Mouse (Mus musculus): ENCODE data around the gene Brd7. TPM values are rescaled to one million over a fixed set of nuclear protein-coding genes. Genes with fewer than 3 reads are reported as not detected.

Brd7 gene
- polyA plus RNA-seq, 1 experiment from 2014 or later = 61.3 TPM

GRCm38 (mm10) chr8:88305814-88306213 is 56.2 kb downstream of the Brd7 start:
- no peak overlapping the region for H3K4me2 ChIP-seq
- ATAC-seq (ENCODE audit: insufficient read depth, low FRiP score, low read depth) = no peak
- no peak overlapping the region for H3K4me3 ChIP-seq (replicated peaks)
- no peaks in the 10 kb centered on the region for H3K9me3 ChIP-seq
- WGBS = 83% methylated on average over 4 of the region's 4 CpGs
- no peak overlapping the region for H3K27ac ChIP-seq
- H3K4me1 ChIP-seq = peaks cover 2% of the 10 kb centered on the region; the same call in 1 of the 2 replicates
- H3K9ac ChIP-seq = no peak overlapping the region
- no peaks in the 10 kb centered on the region for H3K27me3 ChIP-seq (replicated peaks)
- H3K36me3 ChIP-seq = no peaks in the 10 kb centered on the region

GRCm38 (mm10) chr8:88301589-88302437 is 60.2 kb downstream of the Brd7 start:
- 69% methylated on average over 15 of the region's 15 CpGs for WGBS
- no peak for ATAC-seq (ENCODE audit: insufficient read depth, low FRiP score, low read depth)

GRCm38 (mm10) chr8:88299907-88300603 is 61.9 kb downstream of the Brd7 start:
- Histone ChIP-seq H3K27ac (no peak overlapping the region), H3K4me1 (peaks cover 5% of the 10 kb centered on the region; the same call in 1 of the 2 replicates), H3K36me3 (no peaks in the 10 kb centered on the region), H3K4me2 (no peak overlapping the region; the same call in 1 of the 2 replicates), H3K9me3 (no peaks in the 10 kb centered on the region), H3K4me3 (replicated peaks) (no peak overlapping the region), H3K9ac (no peak overlapping the region), H3K27me3 (replicated peaks) (no peaks in the 10 kb centered on the region)
- peak; percentile 82; the same call in 1 of the 2 replicates for ATAC-seq (ENCODE audit: insufficient read depth, low FRiP score, low read depth)
- WGBS = 56% methylated on average over 10 of the region's 10 CpGs

More at GRCm38 (mm10) chr8:88301589-88302437, 60.2 kb downstream of the Brd7 start:
- Histone ChIP-seq H3K9ac (no peak overlapping the region), H3K9me3 (no peaks in the 10 kb centered on the region), H3K36me3 (no peaks in the 10 kb centered on the region), H3K4me1 (peaks cover 5% of the 10 kb centered on the region; the same call in 1 of the 2 replicates), H3K4me3 (replicated peaks) (no peak overlapping the region), H3K27me3 (replicated peaks) (no peaks in the 10 kb centered on the region), H3K27ac (no peak overlapping the region), H3K4me2 (no peak overlapping the region)

GRCm38 (mm10) chr8:88298733-88299103 is 63.3 kb downstream of the Brd7 start:
- no peak overlapping the region for H3K9ac ChIP-seq
- H3K27me3 ChIP-seq (replicated peaks) = no peaks in the 10 kb centered on the region
- 83% methylated on average over 10 of the region's 10 CpGs for WGBS
- no peak overlapping the region for H3K4me3 ChIP-seq (replicated peaks)
- ATAC-seq (ENCODE audit: insufficient read depth, low FRiP score, low read depth) = no peak
- no peak overlapping the region for H3K27ac ChIP-seq
- H3K9me3 ChIP-seq = no peaks in the 10 kb centered on the region
- H3K36me3 ChIP-seq = no peaks in the 10 kb centered on the region
- H3K4me1 ChIP-seq = peaks cover 5% of the 10 kb centered on the region; the same call in 1 of the 2 replicates
- H3K4me2 ChIP-seq = no peak overlapping the region

GRCm38 (mm10) chr8:88297976-88298732 is 63.8 kb downstream of the Brd7 start:
- Histone ChIP-seq H3K4me1 (peaks cover 5% of the 10 kb centered on the region; the same call in 1 of the 2 replicates), H3K9me3 (no peaks in the 10 kb centered on the region), H3K9ac (no peak overlapping the region), H3K4me3 (replicated peaks) (no peak overlapping the region), H3K36me3 (no peaks in the 10 kb centered on the region), H3K27me3 (replicated peaks) (no peaks in the 10 kb centered on the region), H3K4me2 (no peak overlapping the region), H3K27ac (no peak overlapping the region)
- WGBS = 45% methylated on average over 12 of the region's 12 CpGs
- peak; percentile 56 for ATAC-seq (ENCODE audit: insufficient read depth, low FRiP score, low read depth)

- WGBS = 74% methylated on average over 2 of the region's 2 CpGs
- ATAC-seq (ENCODE audit: insufficient read depth, low FRiP score, low read depth) = no peak
These were observed 67.0 kb downstream of the Brd7 start for GRCm38 (mm10) chr8:88294977-88295376.

GRCm38 (mm10) chr8:88293590-88294356 is 68.2 kb downstream of the Brd7 start:
- Histone ChIP-seq H3K4me1 (0 out of 2 replicates have a peak, but pooled peaks cover 6% of the 10 kb centered on the region), H3K27me3 (replicated peaks) (no peaks in the 10 kb centered on the region), H3K4me3 (replicated peaks) (no peak overlapping the region), H3K27ac (no peak overlapping the region), H3K9me3 (no peaks in the 10 kb centered on the region), H3K4me2 (no peak overlapping the region), H3K9ac (no peak overlapping the region), H3K36me3 (no peaks in the 10 kb centered on the region)
- WGBS = 80% methylated on average over 9 of the region's 9 CpGs
- ATAC-seq (ENCODE audit: insufficient read depth, low FRiP score, low read depth) = no peak

More at GRCm38 (mm10) chr8:88294977-88295376, 67.0 kb downstream of the Brd7 start:
- H3K4me1 ChIP-seq = 0 out of 2 replicates have a peak, but pooled peaks cover 3% of the 10 kb centered on the region
- H3K36me3 ChIP-seq = no peaks in the 10 kb centered on the region
- H3K9ac ChIP-seq = no peak overlapping the region
- H3K27me3 ChIP-seq (replicated peaks) = no peaks in the 10 kb centered on the region
- H3K27ac ChIP-seq = no peak overlapping the region
- no peak overlapping the region for H3K4me2 ChIP-seq
- no peaks in the 10 kb centered on the region for H3K9me3 ChIP-seq
- H3K4me3 ChIP-seq (replicated peaks) = no peak overlapping the region

GRCm38 (mm10) chr8:88292926-88293325 is 69.1 kb downstream of the Brd7 start:
- Histone ChIP-seq H3K27me3 (replicated peaks) (no peaks in the 10 kb centered on the region), H3K9me3 (no peaks in the 10 kb centered on the region), H3K4me3 (replicated peaks) (no peak overlapping the region), H3K27ac (no peak overlapping the region), H3K4me1 (0 out of 2 replicates have a peak, but pooled peaks cover 11% of the 10 kb centered on the region), H3K4me2 (no peak overlapping the region), H3K36me3 (no peaks in the 10 kb centered on the region), H3K9ac (no peak overlapping the region)
- WGBS = 84% methylated on average over 3 of the region's 3 CpGs
- ATAC-seq (ENCODE audit: insufficient read depth, low FRiP score, low read depth) = no peak

- H3K4me2 ChIP-seq = no peak overlapping the region
These were observed 70.7 kb downstream of the Brd7 start for GRCm38 (mm10) chr8:88291305-88291690.

GRCm38 (mm10) chr8:88290326-88291304 is 71.4 kb downstream of the Brd7 start:
- Histone ChIP-seq H3K27ac (no peak overlapping the region), H3K4me2 (no peak overlapping the region), H3K4me1 (0 out of 2 replicates have a peak, but pooled peaks cover 9% of the 10 kb centered on the region), H3K4me3 (replicated peaks) (no peak overlapping the region), H3K9ac (no peak overlapping the region), H3K9me3 (no peaks in the 10 kb centered on the region), H3K27me3 (replicated peaks) (no peaks in the 10 kb centered on the region), H3K36me3 (no peaks in the 10 kb centered on the region)
- WGBS = 76% methylated on average over 13 of the region's 13 CpGs
- ATAC-seq (ENCODE audit: insufficient read depth, low FRiP score, low read depth) = no peak

More at GRCm38 (mm10) chr8:88291305-88291690, 70.7 kb downstream of the Brd7 start:
- Histone ChIP-seq H3K27me3 (replicated peaks) (no peaks in the 10 kb centered on the region), H3K36me3 (no peaks in the 10 kb centered on the region), H3K4me1 (0 out of 2 replicates have a peak, but pooled peaks cover 9% of the 10 kb centered on the region), H3K27ac (no peak overlapping the region), H3K9me3 (no peaks in the 10 kb centered on the region), H3K9ac (no peak overlapping the region), H3K4me3 (replicated peaks) (no peak overlapping the region)
- WGBS = 93% methylated on average over 11 of the region's 11 CpGs
- no peak for ATAC-seq (ENCODE audit: insufficient read depth, low FRiP score, low read depth)
